Mouse (Mus musculus) cortical plate, adult 2 months (tissue): Measurements from ENCODE around the gene Fat2. TPM values are rescaled to one million over a fixed set of nuclear protein-coding genes. Genes with fewer than 3 reads are reported as not detected.

ENCODE experiments used
- H3K27ac ChIP-seq: fragments of 200-500 bp; 2 replicates; pipeline ENCODE4 v1.5.1; 2012; ENCODE audit warnings: low read length, control low read depth, inconsistent platforms; ENCODE audit not compliant: insufficient read depth
- H3K4me1 ChIP-seq: fragments of 200-500 bp; 2 replicates; pipeline ENCODE4 v1.6.1; 2011; ENCODE audit warnings: low read length; ENCODE audit not compliant: control insufficient read depth, insufficient read depth
- H3K4me3 ChIP-seq: fragments of 200-500 bp; 2 replicates; pipeline ENCODE4 v1.5.1; 2011; ENCODE audit warnings: mild to moderate bottlenecking, low read length, control low read depth; ENCODE audit not compliant: insufficient read depth
- CTCF ChIP-seq: fragments of 200-500 bp; IDR thresholded peaks from 2 replicates; pipeline ENCODE4 v1.5.1; 2011; ENCODE audit warnings: mild to moderate bottlenecking, control low read depth, low read length; ENCODE audit not compliant: insufficient read depth; ENCODE audit errors: extremely low read depth
- POLR2A ChIP-seq: fragments of 200-500 bp; IDR thresholded peaks from 2 replicates; pipeline ENCODE4 v1.6.1; 2011; ENCODE audit warnings: mild to moderate bottlenecking, low read length, control low read depth; ENCODE audit not compliant: insufficient read depth; ENCODE audit errors: extremely low read depth
- polyA plus RNA-seq: library from polyadenylated mRNA; depleted of rRNA; stranded (reverse); fragments of >200 nt; gene quantifications from 2 replicates; pipeline ENCODE4 v1.2.3, GENCODE M21; 2012

Fat2 gene
- polyA plus RNA-seq, 1 experiment = 0.06 TPM

DNA sequence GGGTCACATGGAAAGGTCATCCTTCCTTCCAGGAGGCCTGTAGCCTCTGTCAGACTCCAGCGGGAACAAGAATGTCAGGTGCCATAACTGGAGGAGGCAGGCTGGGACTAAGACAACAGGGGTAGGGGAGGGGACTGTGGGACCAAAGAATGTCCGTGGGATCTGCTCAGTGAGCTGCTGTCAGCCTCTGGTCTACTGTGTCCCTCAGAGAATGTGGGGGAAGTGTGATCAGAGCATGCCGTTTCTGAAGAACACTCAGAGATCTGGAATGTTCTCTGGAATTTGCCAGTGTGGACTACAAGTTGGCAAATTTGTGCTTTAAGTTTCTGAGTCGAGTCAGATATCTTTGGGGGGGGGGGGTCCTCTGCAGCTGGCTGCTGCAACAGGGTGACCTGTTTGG, 34.0 kb downstream of the Fat2 start:
- Histone ChIP-seq H3K4me3 (no peak overlapping the region), H3K4me1 (no peaks in the 10 kb centered on the region), H3K27ac (no peak overlapping the region)
- TF ChIP-seq POLR2A (no peak), CTCF (no peak)

- no peak overlapping the region for H3K27ac ChIP-seq
- no peak overlapping the region for H3K4me3 ChIP-seq
- H3K4me1 ChIP-seq = no peaks in the 10 kb centered on the region
- TF ChIP-seq POLR2A (no peak), CTCF (no peak)
Measured at GRCm38 (mm10) chr11:55293179-55293578, 43.2 kb downstream of the Fat2 start.

GRCm38 (mm10) chr11:55291901-55292300, 44.5 kb downstream of the Fat2 start:
- TF ChIP-seq POLR2A (no peak), CTCF (no peak)
- Histone ChIP-seq H3K27ac (no peak overlapping the region), H3K4me1 (no peaks in the 10 kb centered on the region), H3K4me3 (no peak overlapping the region)

DNA sequence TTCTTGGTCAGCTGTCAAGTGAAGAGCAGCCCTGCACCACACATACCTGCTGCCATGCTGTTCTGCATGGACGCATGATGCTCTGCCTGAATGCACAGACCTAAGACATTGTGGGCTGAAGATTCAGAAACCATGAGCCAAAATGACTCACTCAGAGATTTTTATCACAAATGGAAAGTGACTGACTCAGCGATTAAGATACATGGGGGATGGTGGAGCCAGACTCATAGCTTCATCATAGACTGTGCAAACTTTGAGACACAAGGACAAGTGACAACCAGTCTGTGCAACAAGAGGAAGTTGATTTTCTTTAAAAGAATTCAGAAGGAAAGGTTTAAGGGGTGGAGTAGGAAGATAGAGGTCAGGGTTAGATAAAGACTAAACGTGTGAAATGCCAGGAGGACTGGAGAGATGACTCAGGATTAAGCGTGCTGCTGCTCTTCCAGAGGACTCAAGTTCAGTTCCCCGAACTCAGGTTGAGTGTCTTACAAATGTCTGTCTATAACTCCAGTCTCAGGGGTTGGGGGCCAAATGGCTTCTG, 46.4 kb downstream of the Fat2 start:
- H3K4me1 ChIP-seq = no peaks in the 10 kb centered on the region
- no peak overlapping the region for H3K4me3 ChIP-seq
- TF ChIP-seq CTCF (no peak), POLR2A (no peak)
- H3K27ac ChIP-seq = no peak overlapping the region

DNA sequence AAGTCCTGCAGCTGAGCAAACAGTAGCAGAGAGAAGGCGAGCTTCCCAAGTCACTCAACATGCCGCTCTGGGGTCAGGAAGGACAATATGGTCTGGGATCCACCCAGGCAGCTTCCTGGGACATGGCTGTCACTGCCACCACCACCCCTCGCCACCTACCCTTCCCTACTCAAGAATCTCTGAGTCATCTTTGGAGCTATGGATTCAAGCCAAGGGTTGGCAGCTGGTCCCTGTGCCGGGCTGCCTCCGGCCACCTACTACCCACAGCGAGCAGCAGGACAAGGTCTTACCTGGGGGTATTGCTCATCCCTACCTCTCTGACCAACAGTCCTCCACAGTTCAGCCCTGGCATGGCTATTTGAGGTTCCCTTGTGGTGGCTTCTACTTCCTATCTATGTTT, 61.6 kb downstream of the Fat2 start:
- Histone ChIP-seq H3K27ac (no peak overlapping the region), H3K4me1 (no peaks in the 10 kb centered on the region), H3K4me3 (no peak overlapping the region)
- TF ChIP-seq CTCF = no peak
- no peak for TF ChIP-seq POLR2A

- H3K27ac ChIP-seq = no peak overlapping the region
- TF ChIP-seq CTCF (no peak), POLR2A (no peak)
- no peak overlapping the region for H3K4me3 ChIP-seq
- H3K4me1 ChIP-seq = no peaks in the 10 kb centered on the region
Measured at GRCm38 (mm10) chr11:55268580-55268979, 67.8 kb downstream of the Fat2 start.

- TF ChIP-seq POLR2A (no peak), CTCF (no peak)
- no peak overlapping the region for H3K4me3 ChIP-seq
- H3K4me1 ChIP-seq = no peaks in the 10 kb centered on the region
- H3K27ac ChIP-seq = no peak overlapping the region
Measured at GRCm38 (mm10) chr11:55265647-55266046, 70.7 kb downstream of the Fat2 start.

DNA sequence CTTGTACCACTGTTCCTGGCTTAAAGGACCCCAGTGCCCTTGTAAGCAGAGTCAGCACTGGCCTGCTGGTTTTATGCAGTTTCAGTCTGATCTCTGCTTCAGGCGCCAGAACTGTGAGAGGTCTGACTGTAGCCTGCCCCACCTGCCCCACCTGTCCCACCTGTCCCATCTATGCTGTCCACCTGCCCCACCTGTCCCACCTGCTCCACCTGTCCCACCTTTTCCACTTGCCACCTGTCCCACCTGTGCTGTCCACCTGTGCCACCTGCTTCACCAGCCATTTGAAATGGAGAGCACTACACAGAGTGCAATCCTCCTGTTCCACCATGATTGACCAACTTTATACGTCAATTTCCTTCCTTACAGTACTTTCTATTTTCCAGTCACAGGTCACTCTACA, 72.0 kb downstream of the Fat2 start:
- Histone ChIP-seq H3K4me1 (no peaks in the 10 kb centered on the region), H3K4me3 (no peak overlapping the region), H3K27ac (no peak overlapping the region)
- TF ChIP-seq POLR2A (no peak), CTCF (no peak)

DNA sequence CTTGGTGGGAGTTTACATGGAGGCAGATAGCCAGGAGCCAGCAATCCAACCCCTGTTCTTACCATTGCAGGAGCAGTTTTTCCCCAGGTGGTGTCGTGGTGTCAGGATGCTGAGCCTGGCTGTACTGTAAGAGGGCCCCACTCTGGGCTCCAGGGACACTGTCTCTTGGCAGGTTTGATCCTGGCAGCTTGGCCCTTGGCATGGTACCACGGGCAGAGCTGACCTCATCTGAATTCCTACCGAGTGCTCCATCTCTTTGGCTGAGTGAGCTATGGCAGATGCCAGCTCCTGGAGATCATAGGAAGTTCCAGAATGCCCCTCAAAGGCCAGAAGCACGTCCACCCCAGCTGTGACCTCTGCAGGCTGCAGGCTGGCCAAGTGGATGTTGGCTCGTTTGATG, 74.4 kb downstream of the Fat2 start:
- Histone ChIP-seq H3K27ac (no peak overlapping the region), H3K4me1 (no peaks in the 10 kb centered on the region), H3K4me3 (no peak overlapping the region)
- no peak for TF ChIP-seq POLR2A

- H3K4me3 ChIP-seq = no peak overlapping the region
- no peak for TF ChIP-seq CTCF
- TF ChIP-seq POLR2A = no peak
- no peaks in the 10 kb centered on the region for H3K4me1 ChIP-seq
- H3K27ac ChIP-seq = no peak overlapping the region
Measured at GRCm38 (mm10) chr11:55261105-55261504, 75.3 kb downstream of the Fat2 start.

GRCm38 (mm10) chr11:55253391-55253790, 83.0 kb downstream of the Fat2 start:
- TF ChIP-seq POLR2A (no peak), CTCF (no peak)
- Histone ChIP-seq H3K27ac (no peak overlapping the region), H3K4me1 (no peaks in the 10 kb centered on the region; the same call in 1 of the 2 replicates), H3K4me3 (no peak overlapping the region)
